Mouse (Mus musculus): ENCODE results near the gene Akap2.

DNA sequence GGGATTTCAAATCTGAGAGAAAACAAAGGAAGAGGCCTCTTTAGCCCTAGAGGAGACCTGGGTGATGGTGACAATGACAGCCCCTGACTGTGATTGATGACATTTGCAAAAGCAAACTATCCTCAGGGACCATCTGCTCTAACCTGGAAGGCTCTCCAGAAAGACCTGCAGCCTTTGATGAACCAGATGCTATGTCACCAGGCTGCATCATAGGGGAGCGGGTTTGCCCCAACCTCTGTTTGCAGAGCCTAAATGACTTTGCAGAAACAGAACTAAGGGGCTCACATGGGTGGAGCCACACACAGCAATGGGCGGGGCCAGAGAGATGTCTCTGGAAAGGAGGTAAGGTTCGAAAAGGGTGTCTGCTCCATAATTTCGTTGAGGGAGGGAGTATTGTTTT, 115.6 kb downstream of the Akap2 start:
- TF ChIP-seq CTCF (IDR thresholded peaks at IDR 0.05; ENCODE audit: low read depth) = no peak
- no peak for TF ChIP-seq EP300 (optimal IDR thresholded peaks at IDR 0.05)

Data from stomach, postnatal 0 days (tissue).